Mouse (Mus musculus): ENCODE measurements around the gene Pax2. TPM values are rescaled to one million over a fixed set of nuclear protein-coding genes. Genes with fewer than 3 reads are reported as not detected.
A peak's percentile ranks its signal among the peaks of the same experiment; 100 is the strongest.

The Pax2 gene
- polyA plus RNA-seq, 1 experiment = 29.7 TPM

- Histone ChIP-seq H3K4me3 (ENCODE audit: insufficient read depth, low read depth, low read length) (peak overlapping the region; percentile 62), H3K4me1 (ENCODE audit: control insufficient read depth, insufficient read depth, low read length) (peaks cover 13% of the 10 kb centered on the region; the same call in 1 of the 2 replicates), H3K27ac (ENCODE audit: insufficient read depth, low read depth, low read length) (peak overlapping the region; percentile 95), H3K36me3 (ENCODE audit: control insufficient read depth, insufficient read depth, low read length) (no peaks in the 10 kb centered on the region), H3K27me3 (replicated peaks; ENCODE audit: control insufficient read depth, insufficient read depth, low read length) (no peaks in the 10 kb centered on the region)
- WGBS = 1% methylated on average over 22 of the region's 22 CpGs
- peak; percentile 91 for DNase-seq
- peak; percentile 29 for TF ChIP-seq POLR2A (IDR thresholded peaks at IDR 0.05; ENCODE audit: low read depth, low read length)
- TF ChIP-seq CTCF (conservative IDR thresholded peaks at IDR 0.05; ENCODE audit: insufficient read depth, insufficient read length, low read depth, low read length) = no peak
Observed at GRCm38 (mm10) chr19:44742131-44743020, 13.5 kb upstream of the Pax2 start.

GRCm38 (mm10) chr19:44743021-44743415 lies 12.8 kb upstream of the Pax2 start:
- peak; percentile 69 for DNase-seq
- WGBS = 0% methylated on average over 2 of the region's 2 CpGs
- Histone ChIP-seq H3K4me1 (ENCODE audit: control insufficient read depth, insufficient read depth, low read length) (peaks cover 13% of the 10 kb centered on the region; the same call in 1 of the 2 replicates), H3K27me3 (replicated peaks; ENCODE audit: control insufficient read depth, insufficient read depth, low read length) (no peaks in the 10 kb centered on the region), H3K36me3 (ENCODE audit: control insufficient read depth, insufficient read depth, low read length) (no peaks in the 10 kb centered on the region), H3K27ac (ENCODE audit: insufficient read depth, low read depth, low read length) (peak overlapping the region; percentile 95), H3K4me3 (ENCODE audit: insufficient read depth, low read depth, low read length) (no peak overlapping the region)
- TF ChIP-seq CTCF (conservative IDR thresholded peaks at IDR 0.05; ENCODE audit: insufficient read depth, insufficient read length, low read depth, low read length) (no peak), POLR2A (IDR thresholded peaks at IDR 0.05; ENCODE audit: low read depth, low read length) (no peak)

GRCm38 (mm10) chr19:44743961-44744520 lies 11.8 kb upstream of the Pax2 start:
- whole genome bisulfite sequencing = 47% methylated on average over 2 of the region's 2 CpGs
- peak; percentile 36 for DNase-seq
- peak overlapping the region; percentile 95 for H3K27ac ChIP-seq (ENCODE audit: insufficient read depth, low read depth, low read length)
- H3K4me1 ChIP-seq (ENCODE audit: control insufficient read depth, insufficient read depth, low read length) = peaks cover 13% of the 10 kb centered on the region; the same call in 1 of the 2 replicates
- H3K36me3 ChIP-seq (ENCODE audit: control insufficient read depth, insufficient read depth, low read length) = no peaks in the 10 kb centered on the region
- H3K27me3 ChIP-seq (replicated peaks; ENCODE audit: control insufficient read depth, insufficient read depth, low read length) = no peaks in the 10 kb centered on the region
- H3K4me3 ChIP-seq (ENCODE audit: insufficient read depth, low read depth, low read length) = no peak overlapping the region
- no peak for TF ChIP-seq CTCF (conservative IDR thresholded peaks at IDR 0.05; ENCODE audit: insufficient read depth, insufficient read length, low read depth, low read length)
- TF ChIP-seq POLR2A (IDR thresholded peaks at IDR 0.05; ENCODE audit: low read depth, low read length) = no peak

- 17% methylated on average over 6 of the region's 6 CpGs for WGBS
- peak; percentile 27 for DNase-seq
- no peak overlapping the region for H3K4me3 ChIP-seq (ENCODE audit: insufficient read depth, low read depth, low read length)
- H3K27ac ChIP-seq (ENCODE audit: insufficient read depth, low read depth, low read length) = peak overlapping the region; percentile 58
- no peaks in the 10 kb centered on the region for H3K27me3 ChIP-seq (replicated peaks; ENCODE audit: control insufficient read depth, insufficient read depth, low read length)
- H3K4me1 ChIP-seq (ENCODE audit: control insufficient read depth, insufficient read depth, low read length) = peaks cover 13% of the 10 kb centered on the region; the same call in 1 of the 2 replicates
- TF ChIP-seq CTCF (conservative IDR thresholded peaks at IDR 0.05; ENCODE audit: insufficient read depth, insufficient read length, low read depth, low read length) (no peak), POLR2A (IDR thresholded peaks at IDR 0.05; ENCODE audit: low read depth, low read length) (no peak)
- H3K36me3 ChIP-seq (ENCODE audit: control insufficient read depth, insufficient read depth, low read length) = no peaks in the 10 kb centered on the region
Observed at GRCm38 (mm10) chr19:44745741-44746140, 10.1 kb upstream of the Pax2 start.

- TF ChIP-seq CTCF (conservative IDR thresholded peaks at IDR 0.05; ENCODE audit: insufficient read depth, insufficient read length, low read depth, low read length) = no peak
- no peak for TF ChIP-seq POLR2A (IDR thresholded peaks at IDR 0.05; ENCODE audit: low read depth, low read length)
- Histone ChIP-seq H3K36me3 (ENCODE audit: control insufficient read depth, insufficient read depth, low read length) (no peaks in the 10 kb centered on the region), H3K27me3 (replicated peaks; ENCODE audit: control insufficient read depth, insufficient read depth, low read length) (no peaks in the 10 kb centered on the region), H3K4me1 (ENCODE audit: control insufficient read depth, insufficient read depth, low read length) (peaks cover 9% of the 10 kb centered on the region; the same call in 1 of the 2 replicates), H3K27ac (ENCODE audit: insufficient read depth, low read depth, low read length) (peak overlapping the region; percentile 58), H3K4me3 (ENCODE audit: insufficient read depth, low read depth, low read length) (peak overlapping the region; percentile 61)
- peak; percentile 72 for DNase-seq
- WGBS = 3% methylated on average over 42 of the region's 42 CpGs
Observed at GRCm38 (mm10) chr19:44746541-44747024, 9.3 kb upstream of the Pax2 start.

- no peak for TF ChIP-seq CTCF (conservative IDR thresholded peaks at IDR 0.05; ENCODE audit: insufficient read depth, insufficient read length, low read depth, low read length)
- no peak for TF ChIP-seq POLR2A (IDR thresholded peaks at IDR 0.05; ENCODE audit: low read depth, low read length)
- Histone ChIP-seq H3K4me1 (ENCODE audit: control insufficient read depth, insufficient read depth, low read length) (peaks cover 9% of the 10 kb centered on the region; the same call in 1 of the 2 replicates), H3K27ac (ENCODE audit: insufficient read depth, low read depth, low read length) (peak overlapping the region; percentile 90), H3K36me3 (ENCODE audit: control insufficient read depth, insufficient read depth, low read length) (no peaks in the 10 kb centered on the region), H3K27me3 (replicated peaks; ENCODE audit: control insufficient read depth, insufficient read depth, low read length) (no peaks in the 10 kb centered on the region), H3K4me3 (ENCODE audit: insufficient read depth, low read depth, low read length) (peak overlapping the region; percentile 87; the same call in 1 of the 2 replicates)
- DNase-seq = peak; percentile 84
- 22% methylated on average over 4 of the region's 4 CpGs for WGBS
Observed at GRCm38 (mm10) chr19:44747471-44747870, 8.4 kb upstream of the Pax2 start.

GRCm38 (mm10) chr19:44748271-44748670 lies 7.6 kb upstream of the Pax2 start:
- Histone ChIP-seq H3K27me3 (replicated peaks; ENCODE audit: control insufficient read depth, insufficient read depth, low read length) (no peaks in the 10 kb centered on the region), H3K4me1 (ENCODE audit: control insufficient read depth, insufficient read depth, low read length) (peaks cover 9% of the 10 kb centered on the region; the same call in 1 of the 2 replicates), H3K36me3 (ENCODE audit: control insufficient read depth, insufficient read depth, low read length) (no peaks in the 10 kb centered on the region), H3K4me3 (ENCODE audit: insufficient read depth, low read depth, low read length) (peak overlapping the region; percentile 87), H3K27ac (ENCODE audit: insufficient read depth, low read depth, low read length) (peak overlapping the region; percentile 90)
- 6% methylated on average over 5 of the region's 5 CpGs for WGBS
- DNase-seq = peak; percentile 48
- no peak for TF ChIP-seq POLR2A (IDR thresholded peaks at IDR 0.05; ENCODE audit: low read depth, low read length)
- TF ChIP-seq CTCF (conservative IDR thresholded peaks at IDR 0.05; ENCODE audit: insufficient read depth, insufficient read length, low read depth, low read length) = no peak

Measured in kidney, adult 2 months (tissue).